Mouse (Mus musculus) heart, postnatal 14 days (tissue): ENCODE measurements at regions not wholly inside any gene's neighbourhood (a gene's known extent, or its start where the extent isn't known, plus 50 kb on each side); places are given as distances from the start of the nearest gene placed in this dataset.

ENCODE experiments used
- DNase-seq, 2 experiments: peaks; one replicate each; pipeline ENCODE4 v3.0.0; 2021 to 2022
- intact Hi-C: fragments of 180-260 bp; cut with DNase I; formaldehyde crosslinking; loops from one replicate; pipeline ENCODE4 v1.15.1; 2025

- intact Hi-C loops, result loop anchor here (1.0 kb wide), 2 partner anchors 142 to 162 kb away; no protein-coding TSS in a partner anchor
- DNase-seq, result peak; percentile 69 to 76
These were observed 51.9 kb upstream of the Sh3gl3 start for GRCm38 (mm10) chr7:82121746-82122145.
